Mouse (Mus musculus) lung, postnatal 0 days (tissue): Measurements from ENCODE around the gene Arhgap21. TPM values are rescaled to one million over a fixed set of nuclear protein-coding genes. Genes with fewer than 3 reads are reported as not detected.

ENCODE experiments used
- ATAC-seq: fragments of 200-750 bp; cut with Nextera tagmentation; 2 replicates; pipeline ENCODE4 v1.8.0; 2017; ENCODE audit warnings: moderate library complexity
- DNase-seq: peaks from one replicate; pipeline ENCODE4 v3.0.0-alpha.2; 2016; ENCODE audit warnings: low spot score
- H3K27ac ChIP-seq: fragments of 300-500 bp; sonication (generic); 2 replicates; pipeline ENCODE4 v1.5.1; 2014; ENCODE audit warnings: antibody characterized with exemption, mild to moderate bottlenecking, low read length, mixed read lengths
- H3K27me3 ChIP-seq: fragments of 300-500 bp; sonication (generic); replicated peaks from 2 replicates; pipeline ENCODE4 v1.6.1; 2014; ENCODE audit warnings: low read length, mixed read lengths; ENCODE audit not compliant: insufficient read depth
- H3K36me3 ChIP-seq: fragments of 300-500 bp; sonication (generic); 2 replicates; pipeline ENCODE4 v1.6.1; 2014; ENCODE audit warnings: low read length, mixed read lengths; ENCODE audit not compliant: insufficient read depth
- H3K4me1 ChIP-seq: fragments of 300-500 bp; sonication (generic); 2 replicates; pipeline ENCODE4 v1.6.1; 2014; ENCODE audit warnings: antibody characterized with exemption, low read depth, low read length, mixed read lengths; ENCODE audit not compliant: insufficient read depth
- H3K4me2 ChIP-seq: fragments of 300-500 bp; sonication (generic); replicated peaks from 2 replicates; pipeline ENCODE4 v1.6.1; 2014; ENCODE audit warnings: low read depth, mild to moderate bottlenecking, low read length, moderate library complexity, mixed read lengths
- H3K4me3 ChIP-seq: fragments of 300-500 bp; sonication (generic); 2 replicates; pipeline ENCODE4 v1.5.1; 2014; ENCODE audit warnings: low read depth, low read length
- H3K9ac ChIP-seq: fragments of 300-500 bp; sonication (generic); replicated peaks from 2 replicates; pipeline ENCODE4 v1.6.1; 2014; ENCODE audit warnings: low read depth, mild to moderate bottlenecking
- H3K9me3 ChIP-seq: fragments of 300-500 bp; sonication (generic); 2 replicates; pipeline ENCODE4 v1.6.1; 2016; ENCODE audit warnings: low read length, mixed read lengths
- CTCF ChIP-seq: IDR thresholded peaks from 2 replicates; pipeline ENCODE4 v1.5.1; 2016; ENCODE audit warnings: antibody characterized with exemption, mild to moderate bottlenecking
- EP300 ChIP-seq: IDR thresholded peaks from 2 replicates; pipeline ENCODE4 v1.6.1; 2016; ENCODE audit warnings: antibody characterized with exemption, mild to moderate bottlenecking, control low read depth
- WGBS: fragments of 180-500 bp; shearing (Covaris S2); extraction: QIAGEN DNeasy Blood & Tissue Kit; methylation state at CpG from one replicate; pipeline ENCODE4 v1.1.7; 2014; 5-methylcytosine and 5-hydroxymethylcytosine counted together
- polyA plus RNA-seq: library from polyadenylated mRNA; unstranded; fragments of >200 nt; fragmentation: Nextera tagmentation; extraction: Ambion mirVana; gene quantifications from 2 replicates; pipeline ENCODE4 v1.2.1, GENCODE M21; 2015

Gene Arhgap21
- polyA plus RNA-seq, 1 experiment from 2014 or later, result 9.9 TPM

GRCm38 (mm10) chr2:20961825-20962224 is 6.9 kb downstream of the Arhgap21 start:
- Histone ChIP-seq H3K4me3 (no peak overlapping the region), H3K4me2 (no peak overlapping the region), H3K9me3 (no peaks in the 10 kb centered on the region), H3K36me3 (no peaks in the 10 kb centered on the region), H3K9ac (no peak overlapping the region), H3K4me1 (peaks cover 18% of the 10 kb centered on the region), H3K27ac (no peak overlapping the region), H3K27me3 (no peaks in the 10 kb centered on the region)
- TF ChIP-seq EP300 (no peak), CTCF (0 out of 2 replicates have a peak, but pooled peaks have one; percentile 7)
- DNase-seq (peak; percentile 22), ATAC-seq (peak; percentile 49)
- WGBS, result 31% methylated on average over 6 of the region's 6 CpGs

GRCm38 (mm10) chr2:20961295-20961694 is 7.4 kb downstream of the Arhgap21 start:
- peak; percentile 43 for ATAC-seq
- 35% methylated on average over 8 of the region's 8 CpGs for WGBS
- Histone ChIP-seq H3K27ac (no peak overlapping the region), H3K27me3 (no peaks in the 10 kb centered on the region), H3K4me1 (peaks cover 15% of the 10 kb centered on the region), H3K9me3 (no peaks in the 10 kb centered on the region), H3K36me3 (no peaks in the 10 kb centered on the region), H3K9ac (no peak overlapping the region), H3K4me3 (no peak overlapping the region), H3K4me2 (no peak overlapping the region)
- DNase-seq, result peak; percentile 53
- no peak for TF ChIP-seq EP300
- TF ChIP-seq CTCF, result no peak

GRCm38 (mm10) chr2:20960668-20961035 is 8.0 kb downstream of the Arhgap21 start:
- Histone ChIP-seq H3K27ac (no peak overlapping the region), H3K4me1 (peaks cover 12% of the 10 kb centered on the region), H3K4me2 (no peak overlapping the region), H3K27me3 (no peaks in the 10 kb centered on the region), H3K9me3 (no peaks in the 10 kb centered on the region), H3K36me3 (no peaks in the 10 kb centered on the region), H3K4me3 (no peak overlapping the region), H3K9ac (no peak overlapping the region)
- TF ChIP-seq EP300, result no peak
- no peak for TF ChIP-seq CTCF
- WGBS, result 55% methylated on average over 8 of the region's 8 CpGs
- ATAC-seq (no peak), DNase-seq (no peak)

DNA sequence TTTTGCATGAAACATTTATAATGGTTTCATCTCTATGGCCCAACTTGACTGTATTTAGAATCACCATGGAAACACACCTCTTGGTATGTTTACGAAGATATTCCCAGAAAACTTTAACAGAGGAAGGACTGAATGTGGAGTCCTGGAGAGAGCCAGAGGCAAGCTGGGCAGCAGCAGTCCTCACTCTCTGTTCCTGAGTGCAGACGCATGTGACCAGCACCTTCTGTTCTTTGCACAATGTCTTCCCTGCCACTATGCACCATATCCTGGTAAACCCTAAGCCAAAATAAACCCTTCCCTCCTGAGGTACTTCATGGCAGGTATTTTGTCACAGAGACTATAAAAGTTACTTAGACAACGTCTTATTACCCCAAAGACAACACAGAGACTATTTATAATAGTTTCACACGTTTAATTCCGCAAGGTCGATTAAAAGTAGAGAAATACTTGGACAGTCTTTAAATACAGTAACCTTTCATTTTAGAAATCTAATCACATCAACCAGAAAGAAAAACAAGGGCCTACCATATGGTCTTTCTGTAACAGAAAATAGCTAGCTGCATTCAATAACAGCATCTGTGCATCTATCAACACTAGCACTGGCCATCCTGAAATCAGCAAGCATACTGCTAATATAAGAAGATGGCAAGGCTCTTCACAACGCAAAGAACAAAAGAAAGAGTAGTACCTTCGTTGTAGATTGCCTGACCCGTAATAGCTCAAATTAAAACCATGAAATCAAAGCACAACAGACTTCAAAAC is 8.6 kb downstream of the Arhgap21 start:
- Histone ChIP-seq H3K4me2 (no peak overlapping the region), H3K9ac (no peak overlapping the region), H3K36me3 (no peaks in the 10 kb centered on the region), H3K4me3 (no peak overlapping the region), H3K9me3 (no peaks in the 10 kb centered on the region), H3K27me3 (no peaks in the 10 kb centered on the region), H3K4me1 (peaks cover 11% of the 10 kb centered on the region), H3K27ac (no peak overlapping the region)
- ATAC-seq, result no peak
- WGBS, result 77% methylated on average over 9 of the region's 9 CpGs
- no peak for DNase-seq
- no peak for TF ChIP-seq EP300
- no peak for TF ChIP-seq CTCF

- TF ChIP-seq EP300, result no peak
- no peak for TF ChIP-seq CTCF
- no peaks in the 10 kb centered on the region for H3K36me3 ChIP-seq
- H3K27me3 ChIP-seq, result no peaks in the 10 kb centered on the region
- DNase-seq, result no peak
- no peak overlapping the region for H3K9ac ChIP-seq
- H3K27ac ChIP-seq, result no peak overlapping the region
- ATAC-seq, result no peak
- WGBS, result 21% methylated on average over 2 of the region's 2 CpGs
- no peak overlapping the region for H3K4me2 ChIP-seq
- H3K4me3 ChIP-seq, result no peak overlapping the region
- peaks cover 11% of the 10 kb centered on the region for H3K4me1 ChIP-seq
- H3K9me3 ChIP-seq, result no peaks in the 10 kb centered on the region
These were observed 9.6 kb downstream of the Arhgap21 start for GRCm38 (mm10) chr2:20959045-20959444.

GRCm38 (mm10) chr2:20957995-20958394 is 10.7 kb downstream of the Arhgap21 start:
- TF ChIP-seq CTCF, result peak; percentile 12; the same call in 1 of the 2 replicates
- TF ChIP-seq EP300, result no peak
- Histone ChIP-seq H3K4me1 (peaks cover 5% of the 10 kb centered on the region), H3K27me3 (no peaks in the 10 kb centered on the region), H3K9me3 (no peaks in the 10 kb centered on the region), H3K9ac (no peak overlapping the region), H3K4me3 (no peak overlapping the region), H3K27ac (no peak overlapping the region), H3K4me2 (no peak overlapping the region), H3K36me3 (no peaks in the 10 kb centered on the region)
- no peak for ATAC-seq
- WGBS, result 81% methylated on average over 1 of the region's 1 CpGs
- no peak for DNase-seq
